Mouse (Mus musculus) hindbrain, embryonic 12.5 days (tissue): ENCODE data around the gene Stxbp5. TPM values are rescaled to one million over a fixed set of nuclear protein-coding genes. Genes with fewer than 3 reads are reported as not detected.

Experiments
- ATAC-seq: fragments of 200-750 bp; cut with Nextera tagmentation; 2 replicates; pipeline ENCODE4 v1.8.0; 2017; ENCODE audit warnings: moderate TSS enrichment; ENCODE audit not compliant: low FRiP score
- H3K27ac ChIP-seq: fragments of 300-500 bp; sonication (generic); 2 replicates; pipeline ENCODE4 v1.5.1; 2016; ENCODE audit warnings: mild to moderate bottlenecking
- H3K27me3 ChIP-seq: fragments of 300-500 bp; sonication (generic); 2 replicates; pipeline ENCODE4 v1.6.1; 2016; ENCODE audit warnings: mild to moderate bottlenecking
- H3K36me3 ChIP-seq: fragments of 300-500 bp; sonication (generic); 2 replicates; pipeline ENCODE4 v1.6.1; 2016; ENCODE audit warnings: mild to moderate bottlenecking
- H3K4me1 ChIP-seq: fragments of 300-500 bp; sonication (generic); 2 replicates; pipeline ENCODE4 v1.6.1; 2016
- H3K4me2 ChIP-seq: fragments of 300-500 bp; sonication (generic); replicated peaks from 2 replicates; pipeline ENCODE4 v1.6.1; 2016; ENCODE audit warnings: mild to moderate bottlenecking
- H3K4me3 ChIP-seq: fragments of 300-500 bp; sonication (generic); 2 replicates; pipeline ENCODE4 v1.5.1; 2016; ENCODE audit warnings: mild to moderate bottlenecking
- H3K9ac ChIP-seq: fragments of 300-500 bp; sonication (generic); 2 replicates; pipeline ENCODE4 v1.6.1; 2016; ENCODE audit warnings: mild to moderate bottlenecking, moderate library complexity
- H3K9me3 ChIP-seq: fragments of 300-500 bp; sonication (generic); replicated peaks from 2 replicates; pipeline ENCODE4 v1.6.1; 2016; ENCODE audit warnings: mild to moderate bottlenecking
- WGBS: fragments of 180-500 bp; shearing (Covaris S2); methylation state at CpG from one replicate; pipeline ENCODE4 v1.1.7; 2016; 5-methylcytosine and 5-hydroxymethylcytosine counted together
- polyA plus RNA-seq: library from polyadenylated mRNA; unstranded; fragments of >200 nt; fragmentation: Nextera tagmentation; extraction: Ambion mirVana; gene quantifications from 2 replicates; pipeline ENCODE4 v1.2.1, GENCODE M21; 2016

The Stxbp5 gene
- polyA plus RNA-seq, 1 experiment from 2014 or later: 8.8 TPM

GRCm38 (mm10) chr10:9722519-9723303, 178.2 kb downstream of the Stxbp5 start:
- Histone ChIP-seq H3K9ac (no peak overlapping the region), H3K27ac (no peak overlapping the region), H3K4me2 (no peak overlapping the region), H3K9me3 (no peaks in the 10 kb centered on the region), H3K27me3 (no peaks in the 10 kb centered on the region), H3K36me3 (no peaks in the 10 kb centered on the region), H3K4me3 (no peak overlapping the region), H3K4me1 (no peaks in the 10 kb centered on the region)
- WGBS: 84% methylated on average over 9 of the region's 11 CpGs
- no peak for ATAC-seq

- H3K9ac ChIP-seq: no peak overlapping the region
- ATAC-seq: peak; percentile 54
- H3K27me3 ChIP-seq: no peaks in the 10 kb centered on the region
- no peaks in the 10 kb centered on the region for H3K4me1 ChIP-seq
- H3K4me3 ChIP-seq: no peak overlapping the region
- no peak overlapping the region for H3K27ac ChIP-seq
- WGBS: 58% methylated on average over 5 of the region's 5 CpGs
- H3K36me3 ChIP-seq: no peaks in the 10 kb centered on the region
- H3K4me2 ChIP-seq: no peak overlapping the region
- no peaks in the 10 kb centered on the region for H3K9me3 ChIP-seq
Measured at GRCm38 (mm10) chr10:9720027-9720426, 180.9 kb downstream of the Stxbp5 start.

GRCm38 (mm10) chr10:9718086-9718485, 182.8 kb downstream of the Stxbp5 start:
- no peak overlapping the region for H3K4me3 ChIP-seq
- no peak overlapping the region for H3K27ac ChIP-seq
- no peak overlapping the region for H3K9ac ChIP-seq
- no peak overlapping the region for H3K4me2 ChIP-seq
- ATAC-seq: no peak
- no peaks in the 10 kb centered on the region for H3K4me1 ChIP-seq
- no peaks in the 10 kb centered on the region for H3K36me3 ChIP-seq
- no peaks in the 10 kb centered on the region for H3K27me3 ChIP-seq
- WGBS: 72% methylated on average over 5 of the region's 5 CpGs
- H3K9me3 ChIP-seq: no peaks in the 10 kb centered on the region

Other genes with a start within 250 kb of the Stxbp5 start
- gene Samd5, start 225.9 kb downstream of the Stxbp5 start, polyA plus RNA-seq: 6.6 and 7.0 TPM in 2 replicates